Mouse (Mus musculus): ENCODE results near the gene Fgfr2.
"Not testable (repeated sequence)": the region's sequence is repeated elsewhere in the genome, so short reads cannot be mapped to it uniquely, and the experiment has no call there.

Fgfr2 gene

GRCm38 (mm10) chr7:132444221-132444620 is 678.9 kb downstream of the Fgfr2 start:
- no peak for DNase-seq (ENCODE audit: low read depth)

- no peak for DNase-seq (ENCODE audit: low read depth)
Measured at GRCm38 (mm10) chr7:132443769-132444168, 679.4 kb downstream of the Fgfr2 start.

GRCm38 (mm10) chr7:132443134-132443533 is 680.0 kb downstream of the Fgfr2 start:
- DNase-seq (ENCODE audit: low read depth), result no peak

- DNase-seq (ENCODE audit: low read depth), result not testable (repeated sequence)
Measured at GRCm38 (mm10) chr7:132442133-132442763, 680.9 kb downstream of the Fgfr2 start.

- DNase-seq (ENCODE audit: low read depth), result no peak
Measured at GRCm38 (mm10) chr7:132439916-132440315, 683.2 kb downstream of the Fgfr2 start.

- DNase-seq (ENCODE audit: low read depth), result no peak
Measured at GRCm38 (mm10) chr7:132438060-132438459, 685.1 kb downstream of the Fgfr2 start.

- DNase-seq (ENCODE audit: low read depth), result no peak
Measured at GRCm38 (mm10) chr7:132437431-132437830, 685.7 kb downstream of the Fgfr2 start.

GRCm38 (mm10) chr7:132435486-132436055 is 687.6 kb downstream of the Fgfr2 start:
- no peak for DNase-seq (ENCODE audit: low read depth)

- no peak for DNase-seq (ENCODE audit: low read depth)
Measured at GRCm38 (mm10) chr7:132429324-132429723, 693.8 kb downstream of the Fgfr2 start.

- no peak for DNase-seq (ENCODE audit: low read depth)
Measured at GRCm38 (mm10) chr7:132428308-132428707, 694.8 kb downstream of the Fgfr2 start.

- DNase-seq (ENCODE audit: low read depth), result no peak
Measured at GRCm38 (mm10) chr7:132426069-132426468, 697.1 kb downstream of the Fgfr2 start.

GRCm38 (mm10) chr7:132425364-132425999 is 697.7 kb downstream of the Fgfr2 start:
- no peak for DNase-seq (ENCODE audit: low read depth)

- no peak for DNase-seq (ENCODE audit: low read depth)
Measured at GRCm38 (mm10) chr7:132423570-132423969, 699.6 kb downstream of the Fgfr2 start.

GRCm38 (mm10) chr7:132419378-132420255 is 703.5 kb downstream of the Fgfr2 start:
- no peak for DNase-seq (ENCODE audit: low read depth)

- no peak for DNase-seq (ENCODE audit: low read depth)
Measured at GRCm38 (mm10) chr7:132416866-132417265, 706.3 kb downstream of the Fgfr2 start.

- no peak for DNase-seq (ENCODE audit: low read depth)
Measured at GRCm38 (mm10) chr7:132415866-132416265, 707.3 kb downstream of the Fgfr2 start.

- no peak for DNase-seq (ENCODE audit: low read depth)
Measured at GRCm38 (mm10) chr7:132412520-132412919, 710.6 kb downstream of the Fgfr2 start.

GRCm38 (mm10) chr7:132411708-132412107 is 711.4 kb downstream of the Fgfr2 start:
- DNase-seq (ENCODE audit: low read depth), result no peak

- no peak for DNase-seq (ENCODE audit: low read depth)
Measured at GRCm38 (mm10) chr7:132410958-132411357, 712.2 kb downstream of the Fgfr2 start.

GRCm38 (mm10) chr7:132409890-132410289 is 713.3 kb downstream of the Fgfr2 start:
- no peak for DNase-seq (ENCODE audit: low read depth)

GRCm38 (mm10) chr7:132402377-132403084 is 720.6 kb downstream of the Fgfr2 start:
- peak; percentile 58 for DNase-seq (ENCODE audit: low read depth)

- no peak for DNase-seq (ENCODE audit: low read depth)
Measured at GRCm38 (mm10) chr7:132398487-132398886, 724.7 kb downstream of the Fgfr2 start.
